Mouse (Mus musculus) adrenal gland, adult 2 months (tissue): ENCODE data around the gene Ldha. TPM values are rescaled to one million over a fixed set of nuclear protein-coding genes. Genes with fewer than 3 reads are reported as not detected.
A peak's percentile ranks its signal among the peaks of the same experiment; 100 is the strongest.
"Not testable (repeated sequence)": the region's sequence is repeated elsewhere in the genome, so short reads cannot be mapped to it uniquely, and the experiment has no call there.

ENCODE experiments used
- DNase-seq: peaks from one replicate; pipeline ENCODE4 v3.0.0; 2021
- long read RNA-seq: library from polyadenylated mRNA; stranded (forward); transcript quantifications from one replicate; pipeline ENCODE4 v2.0.0, GENCODE M21; 2021
- polyA plus RNA-seq: library from polyadenylated mRNA; depleted of rRNA; stranded (reverse); fragments of >200 nt; gene quantifications from 2 replicates; pipeline ENCODE4 v1.2.3, GENCODE M21; 2012; rRNA removed
- total RNA-seq, 2 experiments: library from RNA; stranded (reverse); gene quantifications; 2 replicates each; pipeline ENCODE4 v1.2.3; 2021

Ldha gene
- 100 to 1,000 TPM; 381 to 429 TPM for total RNA-seq
- polyA plus RNA-seq: 178 and 230 TPM in 2 replicates
- long read RNA-seq, transcript Ldha-202 (8 exons, 1,588 nt): major isoform, 835 of 873 reads
- long read RNA-seq, partial matches to known transcripts: 24 of 873 reads
- long read RNA-seq, other reads (novel, unspliced or antisense): 12 of 873 reads

- DNase-seq: no peak
These were observed at the start of gene Ldha for GRCm38 (mm10) chr7:46840787-46841525. Ldha (plus strand) TSS chr7:46841475.

DNA sequence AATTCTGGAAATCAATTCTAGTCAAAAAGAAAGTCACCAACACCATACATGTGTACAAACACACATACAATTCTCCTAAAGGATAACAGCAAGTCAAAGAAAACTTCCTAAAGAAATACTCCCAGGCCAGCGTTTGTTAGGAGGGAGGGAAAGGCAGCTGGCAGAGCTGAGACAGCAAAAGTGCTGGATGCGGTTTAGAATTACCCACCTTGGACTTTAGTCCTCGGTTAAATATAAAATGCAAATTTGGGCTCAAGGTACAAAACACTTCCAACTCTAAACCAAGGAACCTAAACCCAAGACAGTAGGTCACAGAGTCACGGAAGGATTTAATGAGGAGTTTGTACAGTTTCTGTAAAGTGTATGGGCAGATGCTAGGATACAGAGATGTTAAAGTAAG lies 47.4 kb upstream of the Ldha start:
- DNase-seq: no peak

DNA sequence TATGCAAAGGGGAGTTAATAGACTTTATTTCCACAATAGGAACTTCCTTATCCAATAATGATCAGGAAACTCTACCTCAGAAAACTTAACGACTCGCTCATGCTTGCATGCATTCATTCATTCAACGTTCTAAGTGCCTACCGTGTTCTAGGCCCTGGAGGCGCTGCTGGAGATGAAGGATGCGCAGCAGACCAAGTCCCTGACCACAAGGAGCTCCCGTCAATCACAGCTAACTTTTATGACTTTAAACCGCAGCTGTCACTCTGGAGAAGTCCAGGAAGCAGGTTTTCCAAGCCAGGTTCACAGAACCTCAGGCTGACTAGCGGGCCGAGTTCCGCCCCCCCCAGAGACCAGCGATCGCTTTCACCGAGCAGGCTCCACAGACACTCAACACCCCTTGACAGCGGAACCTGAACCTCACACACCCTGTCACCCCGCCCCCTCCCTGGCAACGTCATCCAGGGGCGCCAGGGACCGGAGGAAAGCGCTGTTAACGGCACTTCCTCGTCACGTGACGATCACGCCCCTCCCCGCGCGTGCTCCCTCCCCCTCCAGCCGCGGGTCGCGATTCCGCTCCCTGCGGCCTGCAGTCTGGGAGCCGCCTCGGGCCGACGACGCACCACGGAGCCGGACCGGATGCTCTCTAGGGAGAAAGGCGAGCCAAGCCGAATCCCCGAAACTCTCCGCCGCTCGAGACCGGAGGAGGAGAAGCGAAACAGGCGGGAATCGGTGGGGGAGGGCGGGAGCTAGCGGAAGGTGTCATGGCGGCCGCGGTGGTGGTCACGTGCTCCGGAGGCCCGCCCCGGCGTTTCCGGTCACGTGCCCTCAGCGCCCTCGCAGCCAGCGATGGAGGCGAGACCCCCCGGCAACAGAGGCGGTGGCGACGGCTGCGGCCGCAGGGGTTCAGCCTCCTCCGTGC lies 45.7 kb upstream of the Ldha start, which contains the start of the genes Hps5 and Gtf2h1:
Gene Hps5, minus strand, starts transcription at position 778 of the 919 bp plus-strand sequence.
Gene Gtf2h1, plus strand, starts transcription at position 817 of the 919 bp plus-strand sequence.
- peak; percentile 99 for DNase-seq

- no peak for DNase-seq
These were observed 45.0 kb upstream of the Ldha start for GRCm38 (mm10) chr7:46796206-46796679.

GRCm38 (mm10) chr7:46796779-46797178 lies 44.5 kb upstream of the Ldha start:
- no peak for DNase-seq

- no peak for DNase-seq
These were observed 30.9 kb upstream of the Ldha start for GRCm38 (mm10) chr7:46810325-46810724.

GRCm38 (mm10) chr7:46814012-46814411 lies 27.3 kb upstream of the Ldha start:
- no peak for DNase-seq

GRCm38 (mm10) chr7:46820876-46821632 lies 20.2 kb upstream of the Ldha start:
- DNase-seq: not testable (repeated sequence)

GRCm38 (mm10) chr7:46827046-46827802 lies 14.1 kb upstream of the Ldha start:
- no peak for DNase-seq

GRCm38 (mm10) chr7:46827803-46828184 lies 13.5 kb upstream of the Ldha start:
- no peak for DNase-seq

DNA sequence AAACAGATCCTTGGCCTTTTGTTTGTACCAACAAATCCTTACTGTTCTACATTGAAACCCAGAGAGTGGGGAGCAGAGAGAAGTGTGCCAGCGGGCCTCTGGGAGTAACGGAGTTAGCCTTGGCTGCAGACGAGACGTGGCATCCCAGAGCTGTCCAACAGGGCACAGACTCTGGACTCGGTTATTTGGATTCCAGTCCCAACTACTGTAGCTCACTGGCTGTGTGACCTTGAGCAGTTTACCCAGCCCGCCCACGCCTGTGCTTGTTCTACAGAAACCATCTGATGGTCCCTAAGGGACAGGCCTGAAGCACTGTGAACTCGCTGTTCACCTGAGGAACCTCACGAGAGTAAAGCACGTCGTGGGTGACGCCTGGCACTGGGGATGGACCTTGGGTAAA lies 11.4 kb upstream of the Ldha start:
- DNase-seq: peak; percentile 55

DNA sequence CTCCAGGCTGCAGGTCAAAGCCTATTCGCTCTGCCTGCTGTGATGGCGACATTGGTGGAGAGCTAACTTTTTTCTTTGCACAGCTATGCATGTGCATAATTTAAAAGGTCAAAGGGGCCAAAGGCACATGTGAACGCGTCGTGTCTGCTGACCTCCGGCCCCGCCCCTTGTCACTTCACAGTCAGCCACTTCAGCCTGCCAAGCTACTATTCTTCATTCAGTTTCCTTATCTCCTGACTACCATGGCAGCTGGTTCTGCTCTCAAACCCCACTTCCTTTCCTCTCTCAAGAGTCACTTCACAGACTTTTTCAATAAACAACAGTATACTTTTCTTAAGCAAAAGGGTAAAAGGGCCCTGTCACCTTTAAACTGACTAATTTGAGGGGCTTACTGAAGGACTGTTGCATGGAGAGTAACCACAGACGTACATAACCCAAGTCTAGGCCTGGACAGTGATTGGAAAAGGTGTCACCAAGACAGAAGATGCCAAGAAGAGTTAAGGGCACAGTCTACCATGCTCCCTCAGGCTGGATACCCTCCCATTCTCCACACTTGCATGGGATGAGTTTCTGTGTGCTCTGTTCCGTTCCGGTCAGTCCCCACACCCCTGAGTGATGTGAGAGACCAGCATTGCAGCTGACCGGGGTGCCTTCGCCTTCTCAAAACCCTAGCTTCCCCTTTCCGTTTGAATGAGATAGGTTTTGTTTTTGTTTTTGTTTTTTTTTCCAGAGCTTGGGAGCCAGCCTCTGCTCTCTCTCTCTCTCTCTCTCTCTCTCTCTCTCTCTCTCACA lies 10.3 kb upstream of the Ldha start:
- DNase-seq: no peak

DNA sequence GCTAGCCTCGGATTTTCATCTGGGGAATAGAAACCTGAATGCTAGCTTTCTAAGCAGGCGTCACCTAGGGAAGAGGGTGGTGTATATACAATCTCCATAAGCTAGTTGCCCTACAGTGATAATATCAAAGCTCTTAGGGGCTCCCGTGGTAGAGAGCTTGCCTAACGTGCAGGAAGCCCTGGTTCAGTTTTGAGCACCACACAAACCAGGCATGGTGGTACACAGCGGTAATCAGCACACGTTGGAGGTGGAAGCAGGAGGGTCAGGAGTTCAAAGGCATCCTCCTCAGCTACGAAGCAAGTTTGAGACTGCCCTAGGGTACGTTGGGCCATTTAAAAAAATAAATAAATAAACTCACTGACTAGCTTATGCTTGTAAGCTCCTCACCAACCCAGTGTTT lies 9.6 kb upstream of the Ldha start:
- no peak for DNase-seq

DNA sequence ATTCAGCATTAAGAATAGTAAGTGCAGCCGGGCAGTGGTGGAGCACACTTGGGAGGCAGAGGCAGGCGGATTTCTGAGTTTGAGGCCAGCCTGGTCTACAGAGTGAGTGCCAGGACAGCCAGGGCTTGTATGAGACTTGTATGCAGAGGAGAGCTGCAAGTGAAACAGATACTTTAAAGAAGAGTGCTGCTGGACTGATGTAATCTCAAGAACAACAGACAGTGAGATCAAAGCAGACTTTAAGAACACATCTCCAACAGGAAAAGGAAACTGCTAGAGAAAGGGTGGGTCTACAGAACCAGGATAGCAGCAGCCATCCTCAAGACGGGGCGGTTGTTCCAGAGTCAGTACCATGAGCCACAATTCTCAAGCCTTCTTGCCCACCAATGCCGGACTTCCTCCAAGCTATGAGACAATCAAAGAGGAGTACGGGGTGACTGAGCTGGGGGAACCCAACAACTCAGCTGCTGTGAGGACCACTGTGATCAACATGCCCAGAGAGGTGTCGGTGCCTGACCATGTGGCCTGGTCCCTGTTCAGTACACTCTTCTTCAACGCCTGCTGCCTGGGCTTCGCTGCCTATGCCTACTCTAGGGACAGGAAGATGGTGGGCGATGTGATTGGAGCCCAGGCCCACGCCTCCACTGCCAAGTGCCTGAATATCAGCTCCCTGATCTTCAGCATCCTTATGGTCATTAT lies 9.0 kb upstream of the Ldha start:
- not testable (repeated sequence) for DNase-seq

- DNase-seq: peak; percentile 45
These were observed 8.0 kb upstream of the Ldha start for GRCm38 (mm10) chr7:46833266-46833665.

GRCm38 (mm10) chr7:46833670-46834255 lies 7.5 kb upstream of the Ldha start:
- no peak for DNase-seq

DNA sequence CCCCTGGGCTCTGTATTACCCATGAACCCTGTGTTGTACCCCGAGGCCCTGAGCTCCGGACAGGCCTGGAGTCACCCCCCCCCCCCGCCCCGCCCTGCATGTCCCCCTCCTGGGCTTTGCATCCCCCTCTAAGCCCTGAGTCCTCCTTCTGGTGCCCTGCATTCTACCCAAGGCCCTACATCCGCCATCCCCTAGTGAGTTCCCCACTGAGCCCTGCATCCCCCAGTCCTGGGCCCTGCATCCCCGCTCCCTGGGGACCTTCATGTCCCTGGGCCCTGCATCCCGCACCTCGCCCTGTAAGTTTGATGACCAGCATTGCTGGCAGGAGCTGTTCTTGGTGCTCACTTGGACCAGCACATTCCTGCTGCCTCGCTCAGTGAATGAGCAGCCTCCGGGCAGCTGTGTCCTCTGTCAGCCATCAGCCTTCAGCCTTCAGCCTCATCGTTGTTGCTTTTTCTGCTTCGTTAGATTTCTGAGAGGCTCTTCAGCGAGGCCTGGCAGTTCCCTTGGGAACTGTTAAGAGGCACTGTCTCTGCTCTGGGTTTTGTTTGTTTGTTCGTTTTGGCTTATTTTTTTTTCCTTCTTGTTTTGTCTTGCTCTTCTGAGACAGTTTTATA lies 6.2 kb upstream of the Ldha start:
- no peak for DNase-seq

- DNase-seq: no peak
These were observed 4.9 kb upstream of the Ldha start for GRCm38 (mm10) chr7:46836357-46836756.

- DNase-seq: no peak
These were observed 4.2 kb upstream of the Ldha start for GRCm38 (mm10) chr7:46837073-46837472.
